20 mouse cellular contexts compared by ENCODE assay signal in the genomic region with DNA sequence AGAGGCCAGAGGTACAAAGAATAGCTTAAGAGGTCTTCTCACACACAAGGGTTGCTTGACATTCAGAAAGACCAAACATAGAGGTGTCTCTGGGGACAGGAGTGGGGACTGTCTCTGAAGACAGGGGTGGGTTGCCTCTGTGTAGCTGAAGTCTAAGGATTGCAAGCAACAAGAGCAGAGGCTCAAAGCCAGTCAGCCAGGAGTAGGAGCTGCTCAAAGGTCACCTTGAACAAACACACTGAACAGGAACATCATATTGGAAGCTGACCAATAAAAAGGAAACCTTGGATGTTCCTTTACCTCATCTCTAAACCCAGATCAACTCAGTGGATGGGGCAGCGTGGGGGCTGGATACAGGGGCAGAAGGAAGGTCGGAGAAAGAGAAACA. TPM values are rescaled to one million over a fixed set of nuclear protein-coding genes. Genes with fewer than 3 reads are reported as not detected.
DNase-seq lines count a peak whose midpoint lies in the region; ATAC-seq and TF ChIP-seq lines count a peak whose summit lies in the region.
"Had no signal": no experiment of that assay in that cellular context is flagged by ENCODE, and none has a peak within 500 bp of the region (broad histone marks: within the 10 kb centered on the region; RNA-seq: fewer than 3 reads in every experiment).

No protein-coding gene starts in this region.

- 42% methylated on average over 2 of the region's 2 CpGs for WGBS in liver, embryonic 12.5 days (ENCODE audit: insufficient replicate concordance)
- WGBS in intestine, postnatal 0 days: 44% methylated on average over 2 of the region's 2 CpGs
- WGBS in liver, postnatal 0 days (ENCODE audit: insufficient replicate concordance): 34% methylated on average over 2 of the region's 2 CpGs

- TF ChIP-seq CTCF in intestine, postnatal 0 days (IDR thresholded peaks at IDR 0.05; ENCODE audit: low read depth): no peak
- no peak for TF ChIP-seq CTCF in liver, postnatal 0 days (IDR thresholded peaks at IDR 0.05; ENCODE audit: low read depth)

- no peak for TF ChIP-seq EP300 in liver, postnatal 0 days (IDR thresholded peaks at IDR 0.05; ENCODE audit: low read depth)

- H3K27ac ChIP-seq in liver, embryonic 12.5 days: no peak overlapping the region
- no peak overlapping the region for H3K27ac ChIP-seq in intestine, postnatal 0 days (ENCODE audit: low read depth, low read length)
- H3K27ac ChIP-seq in liver, postnatal 0 days (ENCODE audit: low read depth): peak overlapping the region; percentile 86
- H3K27ac ChIP-seq: embryonic facial prominence, embryonic 13.5 days; midbrain, embryonic 15.5 days had no signal

- peak; percentile 25; the same call in 1 of the 2 replicates for ATAC-seq in liver, embryonic 12.5 days
- ATAC-seq in intestine, postnatal 0 days: peak; percentile 6
- peak; percentile 86 for ATAC-seq in liver, postnatal 0 days
- ATAC-seq in monocyte, adult 5-6 weeks (replicated peaks; ENCODE audit: insufficient number of reproducible peaks, low FRiP score, low TSS enrichment, poor library complexity, severe bottlenecking): no peak
- ATAC-seq: forebrain, postnatal 0 days; midbrain, embryonic 15.5 days had no signal

- H3K36me3 ChIP-seq in liver, embryonic 12.5 days: no peaks in the 10 kb centered on the region
- no peaks in the 10 kb centered on the region for H3K36me3 ChIP-seq in intestine, postnatal 0 days (ENCODE audit: control insufficient read depth, insufficient read depth)
- H3K36me3 ChIP-seq in liver, postnatal 0 days (replicated peaks; ENCODE audit: insufficient read depth, low read length): no peaks in the 10 kb centered on the region
- H3K36me3 ChIP-seq: embryonic facial prominence, embryonic 13.5 days; midbrain, embryonic 15.5 days had no signal

- H3K9ac ChIP-seq in liver, embryonic 12.5 days: no peak overlapping the region
- H3K9ac ChIP-seq in intestine, postnatal 0 days (ENCODE audit: low read depth, low read length): no peak overlapping the region
- H3K9ac ChIP-seq in liver, postnatal 0 days (replicated peaks): peak overlapping the region; percentile 18; the same call in 1 of the 2 replicates
- H3K9ac ChIP-seq: embryonic facial prominence, embryonic 13.5 days; forebrain, postnatal 0 days; midbrain, embryonic 15.5 days had no signal

- H3K4me3 ChIP-seq in liver, embryonic 12.5 days: no peak overlapping the region
- H3K4me3 ChIP-seq in intestine, postnatal 0 days (ENCODE audit: low read depth, low read length): no peak overlapping the region
- H3K4me3 ChIP-seq in liver, postnatal 0 days (ENCODE audit: low read depth, low read length): no peak overlapping the region
- H3K4me3 ChIP-seq: embryonic facial prominence, embryonic 13.5 days; midbrain, embryonic 15.5 days had no signal

- DNase-seq in liver: no peak
- peak; percentile 24 for DNase-seq in liver, postnatal 0 days
- no peak for DNase-seq in cerebellum, postnatal 4 days (ENCODE audit: low spot score in 2 of 2)
- DNase-seq in lung, postnatal 25 days (ENCODE audit: low spot score): no peak
- DNase-seq: adrenal gland, adult 8-10 months; cerebellum, adult 9-10 months; forebrain, postnatal 0 days; kidney, adult 8-10 months; kidney, postnatal 25 days; left cerebral cortex, postnatal 4 days; lung, adult 2 months; right cerebral cortex, postnatal 25 days had no signal

- H3K4me2 ChIP-seq in liver, embryonic 12.5 days: no peak overlapping the region
- H3K4me2 ChIP-seq in intestine, postnatal 0 days (replicated peaks; ENCODE audit: low read depth): no peak overlapping the region
- H3K4me2 ChIP-seq in liver, postnatal 0 days (ENCODE audit: low read depth, low read length): peak overlapping the region; percentile 30
- H3K4me2 ChIP-seq: embryonic facial prominence, embryonic 13.5 days; midbrain, embryonic 15.5 days had no signal

- no peaks in the 10 kb centered on the region for H3K9me3 ChIP-seq in liver, embryonic 12.5 days (replicated peaks)
- H3K9me3 ChIP-seq in intestine, postnatal 0 days (ENCODE audit: control insufficient read depth): no peaks in the 10 kb centered on the region
- H3K9me3 ChIP-seq in liver, postnatal 0 days (ENCODE audit: low read length): no peaks in the 10 kb centered on the region
- H3K9me3 ChIP-seq: embryonic facial prominence, embryonic 13.5 days; midbrain, embryonic 15.5 days had no signal

- peaks cover 26% of the 10 kb centered on the region; the same call in 1 of the 2 replicates for H3K4me1 ChIP-seq in liver, embryonic 12.5 days
- H3K4me1 ChIP-seq in intestine, postnatal 0 days (replicated peaks; ENCODE audit: control insufficient read depth, insufficient read depth, low read length): peaks cover 6% of the 10 kb centered on the region
- peaks cover 39% of the 10 kb centered on the region for H3K4me1 ChIP-seq in liver, postnatal 0 days (ENCODE audit: insufficient read depth)

- H3K27me3 ChIP-seq in liver, embryonic 12.5 days (replicated peaks): no peaks in the 10 kb centered on the region
- H3K27me3 ChIP-seq in intestine, postnatal 0 days (replicated peaks; ENCODE audit: control insufficient read depth, insufficient read depth, low read length): no peaks in the 10 kb centered on the region
- H3K27me3 ChIP-seq in liver, postnatal 0 days (ENCODE audit: insufficient read depth, low read length): no peaks in the 10 kb centered on the region
- H3K27me3 ChIP-seq: embryonic facial prominence, embryonic 13.5 days; midbrain, embryonic 15.5 days had no signal

RNA-seq across cellular contexts. Expression of a gene that starts 0.9 kb away (rescaled TPM):
- not detected in 2 replicates for polyA plus RNA-seq in liver, embryonic 12.5 days (2016; fragmentation: Nextera tagmentation; extraction: Ambion mirVana)
- polyA plus RNA-seq in intestine, postnatal 0 days (2015; fragmentation: Nextera tagmentation; extraction: Ambion mirVana): 0.30 and 0.42 TPM in 2 replicates
- 0.12 and 0.20 TPM in 2 replicates for polyA plus RNA-seq in liver, postnatal 0 days (2015; fragmentation: Nextera tagmentation; extraction: Ambion mirVana)
- 2.2 to 4.9 TPM (median 4.7 TPM) in 3 replicates for total RNA-seq in monocyte, adult 5-6 weeks (2017)
- total RNA-seq: megakaryocyte-erythroid progenitor cell, adult 5-6 weeks had no signal

RNA-seq across cellular contexts. Expression of a gene that starts 31.6 kb away (rescaled TPM):
- not detected in 2 replicates for polyA plus RNA-seq in liver, embryonic 12.5 days (2016; fragmentation: Nextera tagmentation; extraction: Ambion mirVana)
- 0.13 and 0.22 TPM in 2 replicates for polyA plus RNA-seq in intestine, postnatal 0 days (2015; fragmentation: Nextera tagmentation; extraction: Ambion mirVana)
- polyA plus RNA-seq in liver, postnatal 0 days (2015; fragmentation: Nextera tagmentation; extraction: Ambion mirVana): 0.11 TPM in 1 of 2 replicates, not detected in the other
- not detected in 3 replicates for total RNA-seq in monocyte, adult 5-6 weeks (2017)
- total RNA-seq: hematopoietic stem cell, adult 5-6 weeks; megakaryocyte-erythroid progenitor cell, adult 5-6 weeks had no signal
- polyA plus RNA-seq: lung, adult 2 months had no signal

RNA-seq across cellular contexts. Expression of a gene that starts 56.7 kb away (rescaled TPM):
- polyA plus RNA-seq in liver, embryonic 12.5 days (2016; fragmentation: Nextera tagmentation; extraction: Ambion mirVana): 0.19 TPM in 1 of 2 replicates, not detected in the other
- polyA plus RNA-seq in intestine, postnatal 0 days (2015; fragmentation: Nextera tagmentation; extraction: Ambion mirVana): not detected in 2 replicates
- 0.09 TPM in 2 replicates for polyA plus RNA-seq in liver, postnatal 0 days (2015; fragmentation: Nextera tagmentation; extraction: Ambion mirVana)
- total RNA-seq in monocyte, adult 5-6 weeks (2017): not detected in 3 replicates
- total RNA-seq: adrenal gland, adult 8-10 months; forebrain, postnatal 0 days; hematopoietic stem cell, adult 5-6 weeks; megakaryocyte-erythroid progenitor cell, adult 5-6 weeks had no signal
- polyA plus RNA-seq: embryonic facial prominence, embryonic 13.5 days; heart, embryonic 14.5 days had no signal
